Mouse (Mus musculus) layer of hippocampus, adult 18-20 months (tissue): ENCODE results near the gene Saxo1. TPM values are rescaled to one million over a fixed set of nuclear protein-coding genes. Genes with fewer than 3 reads are reported as not detected.

ENCODE experiments used
- DNase-seq, 2 experiments: peaks; one replicate each; pipeline ENCODE4 v3.0.0; 2022; ENCODE audit warnings: low spot score in 2 of 2
- total RNA-seq, 2 experiments: library from RNA; stranded (reverse); gene quantifications; 2 replicates each; pipeline ENCODE4 v1.2.3; 2021

Saxo1 gene
- total RNA-seq, 2 experiments from 2014 or later = not detected

GRCm38 (mm10) chr4:86527162-86528136, 30.7 kb downstream of the Saxo1 start:
- DNase-seq = no peak

- no peak for DNase-seq
These were observed 33.6 kb downstream of the Saxo1 start for GRCm38 (mm10) chr4:86524483-86524882.

GRCm38 (mm10) chr4:86523771-86524170, 34.4 kb downstream of the Saxo1 start:
- DNase-seq = no peak

GRCm38 (mm10) chr4:86520695-86521094, 37.4 kb downstream of the Saxo1 start:
- DNase-seq = no peak

GRCm38 (mm10) chr4:86519953-86520352, 38.2 kb downstream of the Saxo1 start:
- DNase-seq = no peak

- no peak for DNase-seq
These were observed 53.5 kb downstream of the Saxo1 start for GRCm38 (mm10) chr4:86504656-86505055.

GRCm38 (mm10) chr4:86499561-86499960, 58.6 kb downstream of the Saxo1 start:
- no peak for DNase-seq

- no peak for DNase-seq
These were observed 59.4 kb downstream of the Saxo1 start for GRCm38 (mm10) chr4:86498754-86499153.

- DNase-seq = no peak
These were observed 69.0 kb downstream of the Saxo1 start for GRCm38 (mm10) chr4:86489128-86489527.

- no peak for DNase-seq
These were observed 71.2 kb downstream of the Saxo1 start for GRCm38 (mm10) chr4:86486901-86487300.

- DNase-seq = no peak
These were observed 71.6 kb downstream of the Saxo1 start for GRCm38 (mm10) chr4:86486491-86486890.

- no peak for DNase-seq
These were observed 73.1 kb downstream of the Saxo1 start for GRCm38 (mm10) chr4:86485052-86485451.

GRCm38 (mm10) chr4:86483686-86484085, 74.4 kb downstream of the Saxo1 start:
- DNase-seq = no peak

- DNase-seq = peak; percentile 24 to 25
These were observed 75.0 kb downstream of the Saxo1 start for GRCm38 (mm10) chr4:86483013-86483615.

GRCm38 (mm10) chr4:86480891-86481290, 77.2 kb downstream of the Saxo1 start:
- DNase-seq = peak; percentile 9 to 45

- no peak for DNase-seq
These were observed 93.3 kb downstream of the Saxo1 start for GRCm38 (mm10) chr4:86464808-86465207.

GRCm38 (mm10) chr4:86450468-86450867, 107.7 kb downstream of the Saxo1 start:
- no peak for DNase-seq

- DNase-seq = no peak
These were observed 121.8 kb downstream of the Saxo1 start for GRCm38 (mm10) chr4:86436336-86436735.

- DNase-seq = no peak
These were observed 122.5 kb downstream of the Saxo1 start for GRCm38 (mm10) chr4:86435631-86436030.

GRCm38 (mm10) chr4:86428091-86428745, 129.9 kb downstream of the Saxo1 start:
- no peak for DNase-seq

- no peak for DNase-seq
These were observed 130.8 kb downstream of the Saxo1 start for GRCm38 (mm10) chr4:86427312-86427711.

GRCm38 (mm10) chr4:86426549-86426948, 131.6 kb downstream of the Saxo1 start:
- no peak for DNase-seq
